Mouse (Mus musculus) stomach, postnatal 0 days (tissue): ENCODE data around the gene Vil1.

Experiments
- CTCF ChIP-seq: IDR thresholded peaks from 2 replicates; pipeline ENCODE4 v1.5.1; 2016; ENCODE audit warnings: antibody characterized with exemption, low read depth, mild to moderate bottlenecking, moderate library complexity
- EP300 ChIP-seq: optimal IDR thresholded peaks from 2 replicates; pipeline ENCODE3; 2016; ENCODE audit warnings: antibody characterized with exemption

GRCm38 (mm10) chr1:74412711-74413110 is 3.5 kb downstream of the Vil1 start:
- TF ChIP-seq EP300 (no peak), CTCF (no peak)
